Mouse (Mus musculus): ENCODE results near the gene Trpc6. TPM values are rescaled to one million over a fixed set of nuclear protein-coding genes. Genes with fewer than 3 reads are reported as not detected.

The Trpc6 gene
- total RNA-seq (2021) = 1.7 and 2.9 TPM in 2 replicates
- long read RNA-seq, partial matches to known transcripts = 0 of 1 reads
- long read RNA-seq, other reads (novel, unspliced or antisense) = 0 of 1 reads

GRCm38 (mm10) chr9:8544041-8544794, at the start of gene Trpc6:
Gene Trpc6 (plus strand): TSS chr9:8544142.
- DNase-seq = peak; percentile 13

GRCm38 (mm10) chr9:8520911-8521310, 23.0 kb upstream of the Trpc6 start:
- DNase-seq = no peak

DNA sequence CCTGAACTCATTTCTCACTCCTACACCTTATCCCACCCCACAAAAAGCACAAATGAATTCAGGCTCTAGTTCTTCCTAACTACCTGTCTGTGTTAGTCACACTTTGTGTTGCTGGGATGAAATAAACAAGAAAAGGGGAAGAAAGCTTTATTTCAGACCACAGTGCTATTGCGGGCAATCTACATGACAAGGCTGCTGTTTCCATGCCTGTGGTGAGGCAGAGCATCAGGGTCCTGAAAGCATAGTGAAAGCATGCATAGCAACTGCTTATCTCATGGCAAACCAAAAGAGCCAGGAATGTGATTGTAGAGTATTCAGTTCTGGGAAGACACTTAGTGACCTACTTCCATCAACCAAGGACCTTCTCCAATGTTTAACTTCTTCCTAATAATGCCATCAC, 10.3 kb upstream of the Trpc6 start:
- DNase-seq = no peak

GRCm38 (mm10) chr9:8545236-8545635, 1.3 kb downstream of the Trpc6 start:
- DNase-seq = no peak

GRCm38 (mm10) chr9:8558574-8558973, 14.6 kb downstream of the Trpc6 start:
- DNase-seq = no peak

DNA sequence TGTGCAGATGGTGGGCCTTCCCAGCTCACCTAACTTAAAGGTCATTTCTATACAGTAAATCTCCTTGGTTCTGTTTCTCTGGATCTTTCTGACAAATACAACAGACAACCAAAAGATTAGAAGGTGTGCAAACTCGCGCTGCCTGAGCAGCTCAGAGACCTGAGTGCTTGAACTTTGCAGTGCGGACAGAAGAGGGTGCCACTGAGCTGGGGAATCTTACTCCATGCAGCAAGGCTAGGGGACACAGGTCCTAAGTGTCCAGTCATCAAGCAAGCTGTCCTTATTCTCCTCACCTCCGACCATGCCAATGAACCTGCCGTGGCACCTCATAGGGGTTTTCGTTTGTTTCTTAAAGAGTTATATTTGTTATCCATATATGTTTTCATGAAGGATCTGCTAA, 48.7 kb downstream of the Trpc6 start:
- DNase-seq = peak; percentile 26

DNA sequence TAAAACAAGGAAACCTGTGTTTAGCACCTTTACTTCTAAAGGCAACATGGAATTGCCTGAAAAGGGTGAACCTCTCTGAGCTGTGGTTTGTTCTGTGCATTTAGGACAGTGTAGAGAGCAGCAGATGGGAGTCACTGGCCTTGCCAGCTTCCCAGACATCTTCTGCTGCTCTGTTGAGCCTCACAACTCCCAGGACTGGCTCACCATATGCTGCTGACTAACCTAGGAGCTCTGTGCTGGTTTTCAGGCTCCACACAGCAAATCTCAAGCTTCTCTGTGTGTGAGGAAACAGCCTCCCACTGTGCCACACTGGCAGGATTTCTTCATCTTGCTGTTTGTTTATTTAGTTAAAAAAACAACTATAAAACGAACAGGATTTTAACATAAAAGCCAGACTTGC, 53.1 kb downstream of the Trpc6 start:
- no peak for DNase-seq

DNA sequence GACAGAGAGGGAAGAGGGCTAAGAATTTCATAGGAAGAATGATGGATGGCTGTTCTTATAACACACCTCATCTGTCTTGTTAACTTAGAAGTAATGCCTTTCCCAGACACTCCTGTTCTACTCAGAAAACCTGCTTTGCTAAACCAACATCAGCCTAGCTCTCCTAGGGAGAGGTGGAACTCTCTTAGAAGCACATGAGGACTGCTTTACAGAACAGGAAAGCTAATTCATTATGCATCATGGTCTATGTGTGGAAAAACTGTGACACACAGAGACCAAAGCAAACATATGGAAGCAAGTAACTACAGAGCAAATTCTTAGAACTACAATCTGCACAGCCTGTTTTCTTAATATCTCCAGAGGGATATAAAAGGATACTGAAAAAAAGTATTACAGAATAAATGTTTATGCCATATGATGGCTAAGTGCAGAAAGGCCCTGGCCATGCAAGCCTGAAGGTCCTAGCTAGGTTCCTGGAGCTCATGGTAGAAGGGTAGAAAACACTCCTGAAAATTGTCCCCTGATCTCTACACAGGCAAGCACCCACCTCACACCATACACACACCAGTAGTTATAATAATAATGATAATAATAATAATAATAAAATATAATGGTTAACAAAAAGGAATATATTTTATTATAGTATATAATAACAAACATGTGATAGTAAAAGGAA, 63.0 kb downstream of the Trpc6 start:
- DNase-seq = no peak

DNA sequence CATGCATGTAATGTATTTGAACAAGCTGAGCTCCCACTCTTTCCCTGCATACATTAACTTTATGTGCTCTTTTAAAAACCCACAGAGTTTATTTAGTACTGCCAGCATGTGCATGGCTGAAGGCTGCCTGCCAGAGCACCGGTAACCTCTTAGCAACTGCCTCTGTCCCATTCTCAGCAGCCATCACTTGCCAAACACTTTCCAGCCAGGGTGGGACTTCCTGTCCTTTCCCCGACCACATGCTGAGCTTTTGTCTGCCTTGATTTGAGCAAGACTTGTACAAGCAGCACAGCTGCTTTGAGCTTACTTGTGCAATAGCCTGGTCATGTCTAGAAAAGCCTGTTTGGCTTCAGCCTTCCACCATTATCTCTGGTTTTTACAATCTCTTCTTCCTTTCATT, 90.4 kb downstream of the Trpc6 start:
- no peak for DNase-seq

GRCm38 (mm10) chr9:8643453-8643852, 99.5 kb downstream of the Trpc6 start:
- no peak for DNase-seq

DNA sequence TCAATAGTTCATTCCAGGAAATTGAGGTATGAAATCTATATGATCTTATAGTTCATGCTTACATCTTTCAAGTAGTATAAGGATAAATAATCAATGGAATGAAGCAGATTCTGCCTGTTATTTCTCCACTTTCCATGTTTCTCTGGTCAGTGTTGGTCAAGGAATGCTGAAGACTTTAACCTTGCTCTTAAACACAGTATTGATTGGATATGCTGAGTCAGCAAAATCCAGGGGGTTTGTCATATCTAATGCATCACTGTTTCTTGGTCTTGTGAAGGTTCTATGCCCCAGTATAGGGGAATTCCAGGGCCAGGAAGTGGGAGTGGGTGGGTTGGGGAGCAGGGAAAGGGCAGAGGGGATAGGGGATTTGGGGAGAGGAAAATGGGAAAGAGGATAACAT, 111.4 kb downstream of the Trpc6 start:
- DNase-seq = no peak

GRCm38 (mm10) chr9:8672944-8673343, 129.0 kb downstream of the Trpc6 start:
- no peak for DNase-seq

GRCm38 (mm10) chr9:8676607-8677006, 132.7 kb downstream of the Trpc6 start:
- no peak for DNase-seq

DNA sequence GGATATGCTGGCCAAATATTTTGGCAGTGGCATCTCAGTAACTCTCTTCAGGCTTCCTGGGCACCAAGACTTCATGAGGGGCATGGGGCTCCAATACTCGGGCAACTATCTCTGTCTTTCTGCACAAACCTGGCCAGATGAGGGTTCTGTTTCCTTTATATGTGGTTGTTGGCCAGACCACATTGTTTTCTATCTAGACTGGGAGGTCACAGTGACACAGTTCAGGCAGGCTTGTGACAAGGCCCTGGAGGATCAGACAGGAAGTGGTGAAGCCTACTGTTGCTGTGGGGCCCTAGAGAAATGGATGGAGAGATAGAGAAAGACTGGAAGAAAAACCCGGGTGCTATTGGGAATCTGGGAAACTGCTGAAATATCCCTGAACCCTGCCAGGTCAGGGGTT, 149.2 kb downstream of the Trpc6 start:
- DNase-seq = no peak

DNA sequence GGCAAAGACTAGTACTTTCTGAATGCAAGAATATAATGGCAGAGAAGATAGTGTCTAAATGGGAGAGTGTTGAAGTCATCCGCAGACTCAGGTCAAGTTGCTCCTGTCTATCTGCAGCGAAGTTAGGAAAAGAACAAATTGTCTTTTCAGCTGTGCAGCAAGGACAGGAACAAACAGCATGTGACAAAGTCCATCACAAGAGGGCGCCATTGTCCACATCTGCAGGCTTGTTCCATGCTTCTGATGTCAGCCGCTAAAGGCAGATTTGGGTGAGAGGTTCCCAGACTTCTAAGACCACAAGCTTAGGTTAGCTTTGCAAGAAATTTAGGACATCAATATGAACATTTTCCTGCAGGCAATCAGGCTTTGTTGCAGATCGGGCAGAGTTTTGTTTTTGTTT, 156.7 kb downstream of the Trpc6 start:
- DNase-seq = peak; percentile 78

GRCm38 (mm10) chr9:8703516-8703915, 159.6 kb downstream of the Trpc6 start:
- DNase-seq = no peak

GRCm38 (mm10) chr9:8703956-8704355, 160.0 kb downstream of the Trpc6 start:
- no peak for DNase-seq

DNA sequence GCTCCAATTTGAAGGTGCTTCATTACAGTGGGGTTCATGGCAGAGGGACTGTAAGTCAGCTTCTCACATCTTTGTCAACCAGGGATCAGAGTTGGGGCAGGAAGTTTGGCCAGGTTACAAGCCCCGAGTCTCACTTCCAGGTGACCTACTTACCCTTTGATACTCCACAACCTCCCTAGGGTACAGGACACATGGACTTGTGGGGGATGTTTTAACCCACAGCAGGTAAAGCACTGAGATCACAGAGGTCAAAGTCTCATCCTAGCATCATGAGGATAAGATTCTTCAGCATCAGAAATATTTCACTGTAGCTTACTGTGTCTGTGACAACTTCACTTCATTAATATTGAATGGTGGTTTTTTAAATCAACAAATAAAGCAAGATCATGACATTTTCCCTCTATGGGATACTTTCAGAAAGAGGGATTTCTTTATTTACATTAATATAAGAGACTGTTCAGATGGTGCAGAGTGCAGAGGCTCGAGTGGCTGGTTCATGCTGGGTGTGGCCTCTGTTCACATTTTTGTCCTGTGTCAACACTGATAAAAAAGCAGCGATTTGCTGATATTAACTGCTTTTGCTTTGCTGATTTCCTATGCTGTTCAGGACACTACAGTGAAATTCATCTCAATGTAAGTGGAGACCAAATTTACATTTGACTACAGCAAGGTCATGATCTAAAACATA, 166.3 kb downstream of the Trpc6 start:
- no peak for DNase-seq

DNA sequence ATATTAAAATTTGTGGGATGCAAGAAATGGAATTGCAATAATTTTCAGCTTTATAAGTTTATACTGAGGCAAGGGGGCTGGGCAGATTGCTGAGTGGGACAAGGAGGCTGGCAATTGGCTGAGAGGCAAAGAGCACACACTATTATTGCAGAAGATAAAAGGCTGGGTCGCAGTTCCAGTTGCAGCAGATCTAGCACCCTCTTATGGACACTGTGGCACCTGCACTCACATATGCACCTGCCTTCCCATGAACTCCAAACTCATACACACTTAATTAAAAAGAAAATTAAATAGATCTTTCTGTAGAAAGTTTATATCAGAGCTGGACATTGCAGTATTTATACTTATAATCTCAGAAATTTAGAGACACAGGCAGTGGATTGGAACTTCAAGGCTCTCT, 175.1 kb downstream of the Trpc6 start:
- DNase-seq = no peak

DNA sequence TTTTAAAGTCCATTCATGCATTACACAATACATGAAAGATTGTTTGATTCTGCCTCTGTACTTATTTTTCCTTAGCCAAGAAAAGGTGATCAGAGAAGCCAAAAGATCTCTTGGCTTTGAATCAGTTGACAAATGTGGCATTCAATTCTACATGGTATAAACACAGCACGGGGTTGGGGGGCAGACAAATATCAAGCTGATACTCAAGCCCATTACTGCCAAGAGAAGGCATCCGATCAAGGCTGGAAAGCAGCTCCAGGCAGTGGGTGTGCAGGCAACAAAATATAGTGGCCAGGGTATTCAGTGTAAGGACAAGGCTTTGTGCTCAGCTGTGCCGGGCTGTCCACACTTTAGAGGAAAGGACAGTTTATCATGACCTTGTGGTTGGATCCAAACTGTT, 185.1 kb downstream of the Trpc6 start:
- no peak for DNase-seq
